10 mouse cellular contexts compared by ENCODE assay signal in genomic region chr1:23324226-23324625, GRCm38 (mm10).
DNase-seq lines count a peak whose midpoint lies in the region; ATAC-seq and TF ChIP-seq lines count a peak whose summit lies in the region.
"Had no signal": no experiment of that assay in that cellular context is flagged by ENCODE, and none has a peak within 500 bp of the region (broad histone marks: within the 10 kb centered on the region; RNA-seq: fewer than 3 reads in every experiment).

No protein-coding gene starts in this region.

- TF ChIP-seq CTCF in thymus, adult 2 months (IDR thresholded peaks at IDR 0.05; ENCODE audit: borderline replicate concordance, control insufficient read depth, extremely low read depth, insufficient read depth, low read length, poor library complexity): no peak

- no peak overlapping the region for H3K27ac ChIP-seq in hindbrain, embryonic 14.5 days
- H3K27ac ChIP-seq in hindbrain, embryonic 13.5 days: no peak overlapping the region
- no peak overlapping the region for H3K27ac ChIP-seq in thymus, adult 2 months (ENCODE audit: control insufficient read depth, insufficient read depth, low read length)
- H3K27ac ChIP-seq: hindbrain, embryonic 15.5 days had no signal

- ATAC-seq in hindbrain, embryonic 14.5 days (ENCODE audit: low FRiP score): no peak
- no peak for ATAC-seq in hindbrain, embryonic 13.5 days (ENCODE audit: low FRiP score)

- WGBS in hindbrain, embryonic 14.5 days: 24% methylated on average over 5 of the region's 5 CpGs
- 24% methylated on average over 5 of the region's 5 CpGs for WGBS in hindbrain, embryonic 13.5 days
- 12% methylated on average over 5 of the region's 5 CpGs for WGBS in thymus, adult 2 months

- no peak overlapping the region for H3K4me3 ChIP-seq in hindbrain, embryonic 14.5 days (replicated peaks; ENCODE audit: low read length)
- H3K4me3 ChIP-seq in hindbrain, embryonic 13.5 days: no peak overlapping the region
- H3K4me3 ChIP-seq in thymus, adult 2 months (ENCODE audit: control insufficient read depth, insufficient read depth, low read length): no peak overlapping the region
- H3K4me3 ChIP-seq: hindbrain, embryonic 15.5 days; megakaryocyte, embryonic 14.5 days had no signal

- no peak for TF ChIP-seq POLR2A in thymus, adult 2 months (IDR thresholded peaks at IDR 0.05; ENCODE audit: control insufficient read depth, extremely low read depth, insufficient read depth, low read length, poor library complexity)

- H3K9ac ChIP-seq in hindbrain, embryonic 14.5 days: no peak overlapping the region
- no peak overlapping the region for H3K9ac ChIP-seq in hindbrain, embryonic 13.5 days
- H3K9ac ChIP-seq: hindbrain, embryonic 15.5 days had no signal

- DNase-seq in hindbrain, embryonic 14.5 days (ENCODE audit: low spot score): peak; percentile 85
- DNase-seq in thymus, postnatal 0 days (ENCODE audit: low spot score): peak; percentile 29
- no peak for DNase-seq in thymus, postnatal 36 days
- DNase-seq in embryo, embryonic 11.5 days (ENCODE audit: low read depth, low spot score): peak; percentile 20
- peak; percentile 61 for DNase-seq in telencephalon, adult 2 months (ENCODE audit: low read depth, low spot score)
- no peak for DNase-seq in spleen, postnatal 10 days (ENCODE audit: low spot score in 2 of 2)
- DNase-seq in thymus, adult 2 months: no peak

- no peaks in the 10 kb centered on the region for H3K9me3 ChIP-seq in hindbrain, embryonic 14.5 days (ENCODE audit: control insufficient read depth, low read length)
- no peaks in the 10 kb centered on the region for H3K9me3 ChIP-seq in hindbrain, embryonic 13.5 days
- H3K9me3 ChIP-seq: hindbrain, embryonic 15.5 days; megakaryocyte, embryonic 14.5 days had no signal

- H3K36me3 ChIP-seq in hindbrain, embryonic 14.5 days (replicated peaks; ENCODE audit: control insufficient read depth, insufficient read depth): no peaks in the 10 kb centered on the region
- H3K36me3 ChIP-seq in hindbrain, embryonic 13.5 days: no peaks in the 10 kb centered on the region
- H3K36me3 ChIP-seq in thymus, adult 2 months (ENCODE audit: control insufficient read depth, insufficient read depth, low read length): no peaks in the 10 kb centered on the region
- H3K36me3 ChIP-seq: hindbrain, embryonic 15.5 days had no signal

- H3K4me1 ChIP-seq in hindbrain, embryonic 14.5 days (replicated peaks; ENCODE audit: control insufficient read depth, insufficient read depth, low read length): 0 out of 2 replicates have a peak, but pooled peaks cover 7% of the 10 kb centered on the region
- peaks cover 7% of the 10 kb centered on the region; the same call in 1 of the 2 replicates for H3K4me1 ChIP-seq in hindbrain, embryonic 13.5 days (replicated peaks)
- peaks cover 5% of the 10 kb centered on the region for H3K4me1 ChIP-seq in thymus, adult 2 months (replicated peaks; ENCODE audit: control insufficient read depth, insufficient read depth, low read length)

- no peaks in the 10 kb centered on the region for H3K27me3 ChIP-seq in hindbrain, embryonic 14.5 days (ENCODE audit: control insufficient read depth, insufficient read depth, low read length)
- H3K27me3 ChIP-seq in hindbrain, embryonic 13.5 days: no peaks in the 10 kb centered on the region
- H3K27me3 ChIP-seq in thymus, adult 2 months (ENCODE audit: control insufficient read depth, insufficient read depth, low read length): no peaks in the 10 kb centered on the region
- H3K27me3 ChIP-seq: hindbrain, embryonic 15.5 days; megakaryocyte, embryonic 14.5 days had no signal

- H3K4me2 ChIP-seq in hindbrain, embryonic 14.5 days (replicated peaks): no peak overlapping the region
- H3K4me2 ChIP-seq in hindbrain, embryonic 13.5 days: no peak overlapping the region
- H3K4me2 ChIP-seq: hindbrain, embryonic 15.5 days had no signal

Comparison
In these comparisons a context has a peak if more than half of its experiments do, and no peak if none do; other contexts are left out.
1. DNase-seq: peak in hindbrain, embryonic 14.5 days (single experiment), thymus, postnatal 0 days (single experiment), embryo, embryonic 11.5 days (single experiment) and telencephalon, adult 2 months (single experiment); none in thymus, postnatal 36 days (0 of 2), spleen, postnatal 10 days (0 of 2) and thymus, adult 2 months (single experiment).